Mouse (Mus musculus): ENCODE measurements around the gene Egfl7.

The Egfl7 gene

GRCm38 (mm10) chr2:26566221-26566620 lies 13.6 kb upstream of the Egfl7 start:
- DNase-seq (ENCODE audit: low spot score) = peak; percentile 72

GRCm38 (mm10) chr2:26570034-26570433 lies 9.8 kb upstream of the Egfl7 start:
- peak; percentile 69 for DNase-seq (ENCODE audit: low spot score)

GRCm38 (mm10) chr2:26571400-26571799 lies 8.4 kb upstream of the Egfl7 start:
- DNase-seq (ENCODE audit: low spot score) = no peak

GRCm38 (mm10) chr2:26571826-26572225 lies 8.0 kb upstream of the Egfl7 start:
- peak; percentile 85 for DNase-seq (ENCODE audit: low spot score)

GRCm38 (mm10) chr2:26573396-26573795 lies 6.4 kb upstream of the Egfl7 start:
- DNase-seq (ENCODE audit: low spot score) = peak; percentile 74

- no peak for DNase-seq (ENCODE audit: low spot score)
Observed at GRCm38 (mm10) chr2:26573807-26574206, 6.0 kb upstream of the Egfl7 start.

- DNase-seq (ENCODE audit: low spot score) = no peak
Observed at GRCm38 (mm10) chr2:26574862-26575261, 5.0 kb upstream of the Egfl7 start.

GRCm38 (mm10) chr2:26575378-26575777 lies 4.4 kb upstream of the Egfl7 start:
- no peak for DNase-seq (ENCODE audit: low spot score)

GRCm38 (mm10) chr2:26575865-26576264 lies 3.9 kb upstream of the Egfl7 start:
- peak; percentile 89 for DNase-seq (ENCODE audit: low spot score)

GRCm38 (mm10) chr2:26576462-26576861 lies 3.4 kb upstream of the Egfl7 start:
- DNase-seq (ENCODE audit: low spot score) = no peak

GRCm38 (mm10) chr2:26578369-26578768 lies 1.4 kb upstream of the Egfl7 start:
- peak; percentile 86 for DNase-seq (ENCODE audit: low spot score)

GRCm38 (mm10) chr2:26580751-26581150 lies 937 bp downstream of the Egfl7 start:
- no peak for DNase-seq (ENCODE audit: low spot score)

- no peak for DNase-seq (ENCODE audit: low spot score)
Observed at GRCm38 (mm10) chr2:26582203-26582602, 2.4 kb downstream of the Egfl7 start.

GRCm38 (mm10) chr2:26582741-26583140 lies 2.9 kb downstream of the Egfl7 start:
- DNase-seq (ENCODE audit: low spot score) = no peak

GRCm38 (mm10) chr2:26583640-26584039 lies 3.8 kb downstream of the Egfl7 start:
- peak; percentile 90 for DNase-seq (ENCODE audit: low spot score)

- no peak for DNase-seq (ENCODE audit: low spot score)
Observed at GRCm38 (mm10) chr2:26585713-26586112, 5.9 kb downstream of the Egfl7 start.

- DNase-seq (ENCODE audit: low spot score) = peak; percentile 53
Observed at GRCm38 (mm10) chr2:26586294-26587043, 6.7 kb downstream of the Egfl7 start, which contains the start of gene Gm20532. Gm20532 (plus strand) TSS chr2:26586639.

GRCm38 (mm10) chr2:26587044-26587405 lies 7.2 kb downstream of the Egfl7 start:
- no peak for DNase-seq (ENCODE audit: low spot score)

- no peak for DNase-seq (ENCODE audit: low spot score)
Observed at GRCm38 (mm10) chr2:26588573-26588972, 8.8 kb downstream of the Egfl7 start.

GRCm38 (mm10) chr2:26589284-26589683 lies 9.5 kb downstream of the Egfl7 start:
- DNase-seq (ENCODE audit: low spot score) = no peak

- DNase-seq (ENCODE audit: low spot score) = no peak
Observed at GRCm38 (mm10) chr2:26590282-26590681, 10.5 kb downstream of the Egfl7 start.

GRCm38 (mm10) chr2:26590962-26591361 lies 11.1 kb downstream of the Egfl7 start:
- DNase-seq (ENCODE audit: low spot score) = no peak

GRCm38 (mm10) chr2:26591416-26591815 lies 11.6 kb downstream of the Egfl7 start:
- DNase-seq (ENCODE audit: low spot score) = no peak

All from lung, postnatal 25 days (tissue).